Mouse (Mus musculus) midbrain, embryonic 16.5 days (tissue): Measurements from ENCODE around the gene Cacna2d3. TPM values are rescaled to one million over a fixed set of nuclear protein-coding genes. Genes with fewer than 3 reads are reported as not detected.

Experiments used
- ATAC-seq: fragments of 200-750 bp; cut with Nextera tagmentation; 2 replicates; pipeline ENCODE4 v1.8.0; 2017; ENCODE audit warnings: moderate TSS enrichment
- H3K27ac ChIP-seq: fragments of 300-500 bp; sonication (generic); 2 replicates; pipeline ENCODE4 v1.5.1; 2014; ENCODE audit warnings: mild to moderate bottlenecking, low read length, mixed read lengths
- H3K27me3 ChIP-seq: fragments of 300-500 bp; sonication (generic); 2 replicates; pipeline ENCODE4 v1.6.1; 2014; ENCODE audit warnings: low read depth, low read length, mixed read lengths; ENCODE audit not compliant: control insufficient read depth, insufficient read depth
- H3K36me3 ChIP-seq: fragments of 300-500 bp; sonication (generic); 2 replicates; pipeline ENCODE4 v1.6.1; 2014; ENCODE audit warnings: mild to moderate bottlenecking, low read length, moderate library complexity, mixed read lengths; ENCODE audit not compliant: control insufficient read depth, insufficient read depth
- H3K4me1 ChIP-seq: fragments of 300-500 bp; sonication (generic); 2 replicates; pipeline ENCODE4 v1.6.1; 2014; ENCODE audit warnings: mild to moderate bottlenecking, low read length, mixed read lengths; ENCODE audit not compliant: control insufficient read depth, insufficient read depth
- H3K4me2 ChIP-seq: fragments of 300-500 bp; sonication (generic); 2 replicates; pipeline ENCODE4 v1.6.1; 2014; ENCODE audit warnings: mild to moderate bottlenecking, low read length, mixed read lengths
- H3K4me3 ChIP-seq: fragments of 300-500 bp; sonication (generic); 2 replicates; pipeline ENCODE4 v1.5.1; 2014; ENCODE audit warnings: low read depth, mild to moderate bottlenecking, low read length, moderate library complexity, mixed read lengths
- H3K9ac ChIP-seq: fragments of 300-500 bp; sonication (generic); 2 replicates; pipeline ENCODE4 v1.6.1; 2014; ENCODE audit warnings: low read depth, low read length, mixed read lengths
- H3K9me3 ChIP-seq: fragments of 300-500 bp; sonication (generic); replicated peaks from 2 replicates; pipeline ENCODE4 v1.6.1; 2014; ENCODE audit warnings: mild to moderate bottlenecking, low read length, mixed read lengths; ENCODE audit not compliant: control insufficient read depth, poor library complexity, severe bottlenecking
- WGBS: fragments of 180-500 bp; shearing (Covaris S2); extraction: QIAGEN DNeasy Blood & Tissue Kit; methylation state at CpG from one replicate; pipeline ENCODE4 v1.1.7; 2014; 5-methylcytosine and 5-hydroxymethylcytosine counted together
- polyA plus RNA-seq: library from polyadenylated mRNA; unstranded; fragments of >200 nt; fragmentation: Nextera tagmentation; extraction: Ambion mirVana; gene quantifications from 2 replicates; pipeline ENCODE4 v1.2.1, GENCODE M21; 2015

Gene Cacna2d3
- polyA plus RNA-seq, 1 experiment from 2014 or later, result 31.0 TPM

DNA sequence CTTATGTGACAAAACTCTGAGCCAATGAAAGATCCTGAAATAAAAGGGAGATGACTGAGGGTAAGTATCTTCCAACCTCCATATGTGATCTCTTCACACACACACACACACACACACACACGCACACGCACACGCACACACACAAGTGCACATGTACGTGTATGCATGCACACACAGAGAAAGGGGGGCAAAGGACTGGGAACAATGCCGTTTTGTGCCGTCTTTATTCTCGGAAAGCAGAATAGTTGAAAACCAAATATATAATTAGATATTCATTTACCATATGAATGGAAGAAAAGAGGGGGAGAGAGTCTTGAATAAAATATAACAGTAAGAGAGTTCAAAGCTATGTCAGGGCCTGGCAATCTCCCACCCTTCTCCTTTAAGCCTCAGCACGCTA is 163.2 kb downstream of the Cacna2d3 start:
- Histone ChIP-seq H3K36me3 (no peaks in the 10 kb centered on the region), H3K27ac (no peak overlapping the region), H3K9me3 (no peaks in the 10 kb centered on the region), H3K9ac (no peak overlapping the region), H3K4me3 (no peak overlapping the region), H3K27me3 (no peaks in the 10 kb centered on the region), H3K4me2 (no peak overlapping the region), H3K4me1 (peaks cover 4% of the 10 kb centered on the region; the same call in 1 of the 2 replicates)
- 76% methylated on average over 8 of the region's 8 CpGs for WGBS
- ATAC-seq, result no peak

DNA sequence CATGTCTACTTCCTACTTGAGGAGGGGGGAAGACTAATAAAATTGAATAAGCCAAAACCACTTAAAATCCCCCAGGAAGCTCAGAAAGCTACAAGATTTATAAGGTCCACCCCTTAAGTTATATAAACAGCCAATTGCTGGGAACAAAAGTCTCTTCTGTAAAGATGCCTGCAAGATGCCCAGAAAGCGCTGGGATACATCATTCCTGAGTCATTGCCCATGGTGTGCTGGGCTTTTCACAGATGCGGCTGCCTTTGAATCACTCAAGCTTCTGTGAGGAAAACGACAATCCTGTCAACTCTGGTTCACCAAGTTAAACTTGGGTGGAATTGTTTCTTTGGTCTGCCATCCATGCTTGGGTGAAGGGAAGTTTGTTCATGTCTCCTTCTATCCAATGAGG is 165.5 kb downstream of the Cacna2d3 start:
- ATAC-seq, result no peak
- peaks cover 4% of the 10 kb centered on the region; the same call in 1 of the 2 replicates for H3K4me1 ChIP-seq
- no peak overlapping the region for H3K4me3 ChIP-seq
- 89% methylated on average over 3 of the region's 3 CpGs for WGBS
- no peak overlapping the region for H3K9ac ChIP-seq
- no peaks in the 10 kb centered on the region for H3K36me3 ChIP-seq
- no peaks in the 10 kb centered on the region for H3K9me3 ChIP-seq
- no peak overlapping the region for H3K4me2 ChIP-seq
- no peaks in the 10 kb centered on the region for H3K27me3 ChIP-seq
- no peak overlapping the region for H3K27ac ChIP-seq

DNA sequence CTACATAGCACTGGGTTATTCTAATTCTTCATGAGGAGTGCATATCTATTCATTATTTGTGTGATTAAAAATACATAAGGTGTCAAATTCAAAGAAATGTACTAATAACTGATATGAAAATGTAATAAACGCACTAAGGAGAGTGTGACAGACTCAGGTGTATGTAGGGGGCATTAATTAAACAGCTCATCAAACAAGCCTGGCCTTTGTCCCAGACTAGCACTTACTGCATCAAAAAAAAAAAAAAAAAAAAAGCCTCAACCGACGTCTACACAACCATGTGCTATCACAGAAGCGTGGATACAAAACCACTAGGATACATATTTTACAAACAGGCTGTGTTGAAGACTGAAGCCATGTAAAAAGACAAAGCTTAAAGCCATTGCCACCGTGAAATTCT is 169.2 kb downstream of the Cacna2d3 start:
- H3K27ac ChIP-seq, result no peak overlapping the region
- no peaks in the 10 kb centered on the region for H3K9me3 ChIP-seq
- no peak overlapping the region for H3K4me3 ChIP-seq
- no peak overlapping the region for H3K9ac ChIP-seq
- H3K27me3 ChIP-seq, result no peaks in the 10 kb centered on the region
- H3K4me2 ChIP-seq, result no peak overlapping the region
- H3K4me1 ChIP-seq, result peaks cover 3% of the 10 kb centered on the region; the same call in 1 of the 2 replicates
- ATAC-seq, result no peak
- 67% methylated on average over 5 of the region's 5 CpGs for WGBS
- H3K36me3 ChIP-seq, result no peaks in the 10 kb centered on the region

DNA sequence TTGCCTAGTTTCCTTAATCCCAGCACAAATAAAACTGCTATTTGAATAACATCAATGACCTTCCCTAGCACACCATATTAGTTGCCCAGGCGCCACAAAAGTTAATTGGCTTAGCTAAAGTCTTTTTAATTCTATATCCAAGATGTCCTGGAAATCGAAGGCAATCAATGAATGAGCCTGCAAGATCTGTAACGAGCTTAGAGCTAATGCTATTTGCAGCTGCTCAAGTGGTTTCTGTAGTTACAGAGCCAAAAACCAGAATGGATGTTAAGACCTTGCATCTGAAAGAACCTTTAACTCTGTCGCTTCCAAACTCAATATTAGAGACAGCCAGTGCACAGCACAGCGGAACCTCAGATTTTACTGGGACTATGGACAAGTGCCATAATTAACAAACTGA is 173.0 kb downstream of the Cacna2d3 start:
- no peak for ATAC-seq
- Histone ChIP-seq H3K9me3 (no peaks in the 10 kb centered on the region), H3K27ac (no peak overlapping the region), H3K9ac (no peak overlapping the region), H3K4me3 (no peak overlapping the region), H3K4me2 (no peak overlapping the region), H3K36me3 (no peaks in the 10 kb centered on the region), H3K27me3 (no peaks in the 10 kb centered on the region; the same call in 1 of the 2 replicates), H3K4me1 (peaks cover 3% of the 10 kb centered on the region; the same call in 1 of the 2 replicates)
- WGBS, result 32% methylated on average over 5 of the region's 5 CpGs

DNA sequence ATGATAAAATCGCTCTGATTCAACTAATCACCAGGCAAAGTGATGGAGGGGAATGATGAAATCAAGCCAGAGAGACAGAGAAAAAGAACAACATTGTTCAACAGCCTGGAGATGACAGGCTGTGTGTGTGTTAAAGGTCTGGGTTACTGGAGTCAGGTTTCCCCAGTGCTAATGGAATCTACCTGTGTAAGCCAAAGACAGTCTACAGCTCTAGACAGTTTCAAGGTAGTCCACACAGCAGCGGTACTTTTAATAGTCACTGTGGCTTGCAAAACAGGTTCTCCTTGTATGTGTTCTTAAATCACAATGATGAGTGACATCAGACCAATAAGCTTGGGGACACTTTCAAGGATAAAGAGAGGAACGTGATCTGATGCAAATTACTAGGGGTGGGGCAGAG is 191.1 kb downstream of the Cacna2d3 start:
- Histone ChIP-seq H3K36me3 (no peaks in the 10 kb centered on the region), H3K9me3 (no peaks in the 10 kb centered on the region), H3K27me3 (no peaks in the 10 kb centered on the region), H3K27ac (no peak overlapping the region), H3K9ac (no peak overlapping the region), H3K4me3 (no peak overlapping the region), H3K4me1 (peaks cover 12% of the 10 kb centered on the region), H3K4me2 (no peak overlapping the region)
- 78% methylated on average over 3 of the region's 3 CpGs for WGBS
- ATAC-seq, result no peak

DNA sequence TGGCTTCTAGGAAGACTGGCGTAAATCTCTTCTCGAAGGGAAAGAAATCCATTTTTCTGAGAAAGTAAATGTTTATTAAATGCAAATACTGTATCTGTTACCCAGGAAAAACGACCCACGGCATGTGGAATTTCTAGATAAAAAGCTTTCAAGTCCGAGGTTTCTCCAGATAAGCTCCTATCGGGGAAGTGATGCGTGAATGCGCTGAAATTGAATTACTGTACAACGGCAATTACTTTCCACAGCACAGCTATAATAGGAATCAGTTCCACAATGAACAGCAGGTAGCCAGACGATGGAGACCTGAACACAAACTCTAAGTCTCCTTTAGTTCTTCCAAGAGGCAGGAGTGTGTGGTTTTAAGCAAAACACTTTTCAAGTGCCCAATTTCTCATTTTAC is 193.0 kb downstream of the Cacna2d3 start:
- Histone ChIP-seq H3K27ac (no peak overlapping the region), H3K9me3 (no peaks in the 10 kb centered on the region), H3K4me1 (peaks cover 12% of the 10 kb centered on the region), H3K9ac (no peak overlapping the region), H3K4me3 (no peak overlapping the region), H3K4me2 (no peak overlapping the region), H3K27me3 (no peaks in the 10 kb centered on the region), H3K36me3 (no peaks in the 10 kb centered on the region)
- WGBS, result 37% methylated on average over 10 of the region's 10 CpGs
- no peak for ATAC-seq

DNA sequence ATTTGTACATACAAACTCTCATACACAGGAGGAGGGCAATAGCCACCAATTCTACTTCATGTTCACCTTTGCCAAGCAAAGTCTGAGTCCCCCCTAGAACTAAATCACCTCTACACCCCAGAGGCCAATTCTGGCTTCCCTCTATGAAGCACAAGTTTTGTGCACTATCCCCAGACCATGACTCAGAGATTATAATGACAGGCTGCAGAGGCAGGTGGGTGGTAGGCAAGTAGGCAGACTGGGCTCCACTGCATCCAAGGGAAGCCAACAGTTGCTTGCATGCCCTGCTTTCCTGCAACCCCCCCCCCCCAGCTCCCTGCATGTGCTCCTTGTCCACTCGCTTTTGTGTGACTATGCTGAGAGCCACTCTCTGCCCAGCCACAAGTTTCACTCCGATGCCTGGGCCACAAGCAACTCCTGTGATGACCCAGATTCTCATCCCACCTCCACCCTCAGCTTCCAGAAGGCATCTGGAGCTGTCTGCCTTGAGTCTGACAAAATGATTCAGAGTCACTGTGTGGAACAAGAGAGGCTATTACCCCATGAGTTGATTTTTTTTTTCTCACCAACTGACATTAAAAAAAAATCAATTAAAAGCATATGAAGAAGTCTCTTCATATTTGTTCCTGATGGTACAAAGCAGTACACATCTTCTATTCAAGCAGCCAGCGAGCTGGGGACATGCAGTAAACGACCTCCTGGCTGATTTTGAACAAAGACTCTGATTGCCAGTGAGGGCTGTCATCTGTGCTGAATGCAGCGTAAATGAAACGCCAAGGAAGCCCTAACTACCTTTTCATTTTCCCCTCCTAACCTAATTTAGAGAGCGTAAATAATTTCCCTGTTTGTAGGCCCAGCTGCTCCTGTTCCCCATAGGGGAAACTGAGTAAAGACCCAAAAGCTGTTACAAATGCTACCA is 201.7 kb downstream of the Cacna2d3 start:
- no peaks in the 10 kb centered on the region for H3K27me3 ChIP-seq
- no peaks in the 10 kb centered on the region for H3K4me1 ChIP-seq
- no peaks in the 10 kb centered on the region for H3K36me3 ChIP-seq
- ATAC-seq, result no peak
- no peak overlapping the region for H3K4me3 ChIP-seq
- WGBS, result 32% methylated on average over 7 of the region's 7 CpGs
- H3K27ac ChIP-seq, result no peak overlapping the region; the same call in 1 of the 2 replicates
- H3K4me2 ChIP-seq, result no peak overlapping the region
- no peaks in the 10 kb centered on the region for H3K9me3 ChIP-seq
- no peak overlapping the region for H3K9ac ChIP-seq

DNA sequence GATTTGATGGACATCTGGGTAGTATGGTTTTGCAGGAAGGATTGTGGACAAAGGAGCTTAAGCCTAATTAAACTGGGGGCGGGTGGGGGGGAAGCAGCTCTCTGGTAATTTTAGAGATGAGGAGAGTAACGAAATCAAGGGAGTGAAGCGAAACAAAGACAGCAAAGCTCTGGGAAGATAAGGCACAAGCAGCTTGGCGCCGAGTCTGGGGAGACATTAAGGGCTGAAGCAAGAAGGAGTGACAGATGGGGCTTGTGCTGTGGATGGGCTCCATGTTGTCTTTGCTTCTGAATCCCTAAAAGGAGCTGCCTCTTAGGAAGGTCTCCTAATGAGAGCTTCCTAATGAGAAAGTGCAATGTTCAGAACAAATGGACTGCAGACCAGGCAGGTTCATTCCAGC is 219.0 kb downstream of the Cacna2d3 start:
- H3K36me3 ChIP-seq, result no peaks in the 10 kb centered on the region
- no peak overlapping the region for H3K4me2 ChIP-seq
- no peaks in the 10 kb centered on the region for H3K9me3 ChIP-seq
- H3K27me3 ChIP-seq, result no peaks in the 10 kb centered on the region
- no peaks in the 10 kb centered on the region for H3K4me1 ChIP-seq
- WGBS, result 18% methylated on average over 5 of the region's 5 CpGs
- no peak overlapping the region for H3K9ac ChIP-seq
- no peak overlapping the region for H3K4me3 ChIP-seq
- no peak for ATAC-seq
- no peak overlapping the region for H3K27ac ChIP-seq

DNA sequence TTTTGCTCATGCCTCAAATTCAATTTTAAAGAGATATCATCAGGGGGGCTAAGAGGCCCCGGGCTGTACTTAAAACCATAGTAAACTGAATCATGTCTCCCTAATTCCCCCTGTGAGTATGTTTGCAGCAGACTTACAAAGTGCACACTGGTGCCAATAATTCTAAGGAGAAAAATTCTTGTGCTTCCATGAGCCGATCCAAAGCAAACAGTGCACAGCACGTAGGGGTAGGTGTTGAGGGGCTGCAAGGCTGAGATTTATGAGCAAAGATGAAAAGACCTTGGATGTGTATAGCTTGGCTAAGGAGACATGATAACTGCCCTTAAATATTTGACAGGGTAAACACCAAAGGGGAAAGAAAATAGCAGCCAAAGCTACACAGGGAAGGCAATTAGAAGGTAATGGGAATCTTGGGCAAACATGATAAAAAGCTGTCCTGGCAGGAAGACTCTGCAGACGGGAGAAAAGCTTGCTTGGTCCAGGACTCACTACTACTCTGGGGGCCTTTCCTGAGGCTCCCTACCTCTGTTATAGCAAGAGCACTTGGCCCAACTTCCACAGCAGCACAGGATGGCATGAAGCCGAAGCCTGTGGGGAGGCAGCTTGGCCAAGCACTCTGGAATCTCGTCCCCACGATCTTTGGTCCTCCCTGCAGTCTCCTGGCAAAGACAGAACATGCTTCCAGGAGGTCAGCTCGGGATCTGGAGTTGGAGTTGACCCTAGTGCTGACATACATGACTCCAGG is 222.9 kb downstream of the Cacna2d3 start:
- Histone ChIP-seq H3K9me3 (no peaks in the 10 kb centered on the region), H3K27me3 (no peaks in the 10 kb centered on the region), H3K4me2 (no peak overlapping the region), H3K4me1 (no peaks in the 10 kb centered on the region), H3K9ac (0 out of 2 replicates have a peak overlapping the region, but pooled peaks have one; percentile 30), H3K36me3 (no peaks in the 10 kb centered on the region), H3K27ac (no peak overlapping the region), H3K4me3 (no peak overlapping the region)
- no peak for ATAC-seq
- WGBS, result 65% methylated on average over 8 of the region's 8 CpGs
